Mouse (Mus musculus): ENCODE measurements around the gene Mthfd1l. TPM values are rescaled to one million over a fixed set of nuclear protein-coding genes. Genes with fewer than 3 reads are reported as not detected.

The Mthfd1l gene
- polyA plus RNA-seq, 1 experiment from 2014 or later: 7.3 TPM

DNA sequence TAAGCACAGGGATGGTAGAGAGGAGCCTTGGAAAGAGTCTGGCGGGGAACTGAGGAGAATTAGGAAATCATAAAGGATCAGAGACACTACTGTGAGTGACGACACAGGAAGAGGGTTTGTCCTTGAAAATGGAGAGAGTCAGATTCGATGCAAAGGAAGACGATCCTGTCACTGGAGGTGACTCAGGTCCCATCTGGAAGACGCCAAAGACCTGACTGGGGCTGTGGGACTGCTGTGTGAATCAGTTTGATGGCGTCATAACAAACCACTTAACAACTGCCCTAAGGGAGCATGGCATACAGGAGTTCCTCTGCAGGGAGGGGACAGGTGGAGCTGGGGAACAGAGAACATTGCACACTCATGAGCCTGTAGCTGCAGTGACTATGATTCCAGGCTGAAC is 30.6 kb upstream of the Mthfd1l start:
- H3K4me3 ChIP-seq (ENCODE audit: low read depth, low read length): no peak overlapping the region
- no peaks in the 10 kb centered on the region for H3K9me3 ChIP-seq (replicated peaks; ENCODE audit: control insufficient read depth, low read length, poor library complexity, severe bottlenecking)
- WGBS: 77% methylated on average over 6 of the region's 6 CpGs
- no peaks in the 10 kb centered on the region for H3K36me3 ChIP-seq (ENCODE audit: control insufficient read depth, insufficient read depth, low read length)
- no peaks in the 10 kb centered on the region for H3K4me1 ChIP-seq (ENCODE audit: control insufficient read depth, insufficient read depth, low read length)
- H3K9ac ChIP-seq (ENCODE audit: low read depth, low read length): no peak overlapping the region
- H3K27ac ChIP-seq (ENCODE audit: low read length): no peak overlapping the region
- H3K27me3 ChIP-seq (ENCODE audit: control insufficient read depth, insufficient read depth, low read depth, low read length): no peaks in the 10 kb centered on the region
- no peak for ATAC-seq
- H3K4me2 ChIP-seq (ENCODE audit: low read length): no peak overlapping the region

DNA sequence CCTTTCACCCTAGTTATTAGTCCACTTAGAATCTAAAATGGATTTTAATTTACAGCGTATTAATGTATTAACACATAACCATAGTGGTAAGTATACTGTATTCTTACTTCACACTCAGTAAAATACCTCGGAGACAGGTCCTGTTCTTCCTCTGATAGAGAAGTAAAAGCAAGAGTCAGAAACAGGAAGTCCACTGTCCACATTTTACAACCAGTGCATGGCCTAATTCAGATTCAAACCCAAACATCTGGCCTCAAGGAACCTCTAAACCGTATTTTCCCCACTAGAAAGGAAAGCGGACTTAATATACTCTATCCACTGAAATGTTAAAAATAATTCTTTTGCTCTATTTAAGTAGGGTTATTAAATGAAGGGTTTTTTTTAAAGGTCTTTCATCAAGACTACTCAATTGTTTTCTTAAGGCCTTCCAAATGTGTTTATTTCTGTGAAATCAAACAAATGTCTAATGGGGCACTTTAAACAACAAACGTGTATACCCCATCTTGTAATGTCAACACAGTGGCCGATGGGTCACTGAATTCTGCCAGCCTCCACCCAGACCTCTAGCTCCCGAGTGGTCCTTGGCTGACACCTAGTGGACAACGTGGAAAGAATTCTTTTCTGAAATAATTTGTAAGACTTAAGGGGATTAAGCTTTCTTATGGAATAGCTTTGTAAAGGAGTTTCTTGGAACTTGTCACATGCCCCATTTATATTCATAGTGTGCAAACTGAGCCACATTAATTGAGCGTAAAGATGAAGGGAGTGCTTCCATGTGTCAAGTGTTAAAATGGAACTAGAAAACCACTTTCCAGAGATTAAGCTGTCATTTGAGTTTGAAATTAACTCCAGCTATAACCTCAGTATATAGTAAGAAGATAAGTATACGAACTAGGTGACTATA is 29.2 kb upstream of the Mthfd1l start:
- peak; percentile 82 for ATAC-seq
- Histone ChIP-seq H3K4me2 (ENCODE audit: low read length) (no peak overlapping the region), H3K27ac (ENCODE audit: low read length) (no peak overlapping the region), H3K9me3 (replicated peaks; ENCODE audit: control insufficient read depth, low read length, poor library complexity, severe bottlenecking) (no peaks in the 10 kb centered on the region), H3K27me3 (ENCODE audit: control insufficient read depth, insufficient read depth, low read depth, low read length) (no peaks in the 10 kb centered on the region), H3K4me3 (ENCODE audit: low read depth, low read length) (no peak overlapping the region), H3K9ac (ENCODE audit: low read depth, low read length) (no peak overlapping the region), H3K4me1 (ENCODE audit: control insufficient read depth, insufficient read depth, low read length) (no peaks in the 10 kb centered on the region), H3K36me3 (ENCODE audit: control insufficient read depth, insufficient read depth, low read length) (no peaks in the 10 kb centered on the region)
- WGBS: 30% methylated on average over 10 of the region's 10 CpGs

DNA sequence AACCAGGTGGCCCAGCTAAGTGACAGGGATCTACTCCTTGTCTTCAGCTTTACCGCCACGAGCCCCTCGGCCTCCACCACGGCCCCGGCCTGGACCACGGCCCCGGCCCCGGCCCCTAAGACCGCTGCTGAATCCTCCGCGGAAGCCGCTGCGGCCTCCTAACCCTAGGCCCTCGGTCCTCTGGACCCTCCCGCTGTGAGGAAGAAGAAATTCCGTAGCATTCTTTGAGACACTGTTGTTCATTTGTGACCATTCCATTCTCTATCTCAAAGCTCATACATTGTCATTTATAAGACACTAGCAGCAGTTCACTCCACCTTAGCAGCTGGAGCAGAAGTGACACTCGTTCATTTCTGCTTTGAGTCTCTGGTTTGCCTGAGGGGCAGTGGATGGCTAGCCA is 26.0 kb upstream of the Mthfd1l start:
- Histone ChIP-seq H3K4me3 (ENCODE audit: low read depth, low read length) (no peak overlapping the region), H3K27ac (ENCODE audit: low read length) (no peak overlapping the region), H3K4me2 (ENCODE audit: low read length) (no peak overlapping the region), H3K27me3 (ENCODE audit: control insufficient read depth, insufficient read depth, low read depth, low read length) (no peaks in the 10 kb centered on the region), H3K36me3 (ENCODE audit: control insufficient read depth, insufficient read depth, low read length) (no peaks in the 10 kb centered on the region), H3K9ac (ENCODE audit: low read depth, low read length) (no peak overlapping the region), H3K9me3 (replicated peaks; ENCODE audit: control insufficient read depth, low read length, poor library complexity, severe bottlenecking) (no peaks in the 10 kb centered on the region), H3K4me1 (ENCODE audit: control insufficient read depth, insufficient read depth, low read length) (no peaks in the 10 kb centered on the region)
- ATAC-seq: no peak
- WGBS: 95% methylated on average over 17 of the region's 17 CpGs

DNA sequence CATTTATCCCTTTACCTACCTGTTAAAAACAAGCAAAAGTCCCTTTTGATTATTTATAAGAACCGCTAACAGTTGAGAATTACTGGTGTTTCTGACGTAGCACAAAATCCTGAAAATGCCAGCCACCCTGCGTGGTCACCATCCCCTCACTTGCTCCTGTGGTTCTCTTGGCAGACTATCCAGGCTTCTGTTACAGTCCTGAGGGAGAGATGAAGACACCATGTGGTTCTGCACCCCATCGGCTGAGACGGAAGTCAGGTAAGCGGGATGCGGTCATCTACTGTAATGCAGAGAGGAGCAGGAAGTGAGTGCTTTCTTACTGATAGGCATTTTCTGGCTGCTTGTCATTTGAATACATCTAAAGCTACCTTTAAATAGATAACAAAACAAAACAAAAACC is 25.6 kb upstream of the Mthfd1l start:
- 95% methylated on average over 7 of the region's 7 CpGs for WGBS

DNA sequence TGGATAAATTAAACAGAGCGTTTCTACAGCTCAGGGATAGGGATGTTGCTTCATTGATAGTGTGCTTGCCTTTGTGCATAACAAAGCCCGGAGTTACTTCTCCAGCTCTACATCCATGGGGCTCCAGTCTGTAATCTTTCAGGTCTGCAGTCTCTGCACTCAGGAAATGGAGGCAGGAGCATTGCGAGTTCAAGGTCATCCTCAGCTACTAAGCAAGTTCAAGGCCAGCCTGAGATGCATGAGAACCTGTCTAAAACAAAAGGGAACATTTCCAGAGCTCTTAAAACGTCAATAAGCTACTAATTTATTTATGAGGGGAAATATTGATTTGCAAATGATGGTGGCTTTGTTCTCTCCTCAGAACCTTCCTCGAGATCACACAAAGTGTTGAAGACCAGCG is 23.6 kb upstream of the Mthfd1l start:
- Histone ChIP-seq H3K4me2 (ENCODE audit: low read length) (no peak overlapping the region), H3K27ac (ENCODE audit: low read length) (no peak overlapping the region), H3K9me3 (replicated peaks; ENCODE audit: control insufficient read depth, low read length, poor library complexity, severe bottlenecking) (no peaks in the 10 kb centered on the region), H3K27me3 (ENCODE audit: control insufficient read depth, insufficient read depth, low read depth, low read length) (no peaks in the 10 kb centered on the region), H3K4me3 (ENCODE audit: low read depth, low read length) (no peak overlapping the region), H3K4me1 (ENCODE audit: control insufficient read depth, insufficient read depth, low read length) (no peaks in the 10 kb centered on the region), H3K36me3 (ENCODE audit: control insufficient read depth, insufficient read depth, low read length) (no peaks in the 10 kb centered on the region), H3K9ac (ENCODE audit: low read depth, low read length) (no peak overlapping the region)
- ATAC-seq: no peak
- 90% methylated on average over 6 of the region's 6 CpGs for WGBS

More for the DNA sequence above, 25.6 kb upstream of the Mthfd1l start:
- Histone ChIP-seq H3K4me3 (ENCODE audit: low read depth, low read length) (no peak overlapping the region), H3K36me3 (ENCODE audit: control insufficient read depth, insufficient read depth, low read length) (no peaks in the 10 kb centered on the region), H3K27me3 (ENCODE audit: control insufficient read depth, insufficient read depth, low read depth, low read length) (no peaks in the 10 kb centered on the region), H3K27ac (ENCODE audit: low read length) (no peak overlapping the region), H3K4me1 (ENCODE audit: control insufficient read depth, insufficient read depth, low read length) (no peaks in the 10 kb centered on the region), H3K4me2 (ENCODE audit: low read length) (no peak overlapping the region), H3K9me3 (replicated peaks; ENCODE audit: control insufficient read depth, low read length, poor library complexity, severe bottlenecking) (no peaks in the 10 kb centered on the region), H3K9ac (ENCODE audit: low read depth, low read length) (no peak overlapping the region)
- no peak for ATAC-seq

DNA sequence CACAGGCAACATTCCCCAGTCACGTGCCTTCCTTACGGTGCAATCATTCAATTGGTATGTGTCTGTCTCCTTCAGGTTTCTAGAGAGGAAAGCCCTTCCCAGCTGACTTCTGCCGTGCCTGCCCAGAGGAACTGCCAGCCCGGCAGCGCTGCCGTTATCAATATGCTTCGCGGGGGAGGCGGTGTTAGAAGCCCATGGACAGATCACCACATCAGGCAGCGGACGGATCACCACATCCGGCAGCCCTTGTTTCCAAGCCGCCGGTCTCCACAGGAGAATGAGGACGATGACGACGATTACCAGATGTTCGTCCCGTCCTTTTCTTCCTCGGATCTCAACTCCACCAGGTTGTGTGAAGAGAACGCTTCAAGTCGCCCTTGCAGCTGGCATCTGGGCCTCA is 16.4 kb upstream of the Mthfd1l start:
- whole genome bisulfite sequencing: 93% methylated on average over 22 of the region's 22 CpGs
- H3K4me1 ChIP-seq (ENCODE audit: control insufficient read depth, insufficient read depth, low read length): no peaks in the 10 kb centered on the region
- no peak for ATAC-seq

DNA sequence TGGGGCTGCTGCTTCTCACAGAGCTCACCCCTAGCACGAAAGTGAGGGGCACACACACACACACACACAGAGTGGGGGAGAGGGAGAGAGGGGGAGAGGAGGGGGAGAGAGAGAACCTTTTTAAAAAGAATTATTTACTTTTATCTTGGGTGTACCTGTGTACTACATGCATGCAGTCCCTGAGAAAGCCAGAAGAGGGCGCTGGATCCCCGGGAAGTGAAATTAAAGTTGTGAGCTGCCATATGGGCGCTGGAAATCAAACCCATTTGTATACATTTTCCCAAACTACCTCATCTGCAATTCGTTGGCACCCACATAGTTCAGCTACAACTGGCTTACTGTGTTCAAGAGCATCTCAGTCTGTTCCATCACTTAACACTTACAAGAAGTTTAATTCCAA is 14.3 kb upstream of the Mthfd1l start:
- Histone ChIP-seq H3K9ac (ENCODE audit: low read depth, low read length) (no peak overlapping the region), H3K27me3 (ENCODE audit: control insufficient read depth, insufficient read depth, low read depth, low read length) (no peaks in the 10 kb centered on the region), H3K27ac (ENCODE audit: low read length) (no peak overlapping the region), H3K4me1 (ENCODE audit: control insufficient read depth, insufficient read depth, low read length) (no peaks in the 10 kb centered on the region), H3K4me3 (ENCODE audit: low read depth, low read length) (no peak overlapping the region), H3K9me3 (replicated peaks; ENCODE audit: control insufficient read depth, low read length, poor library complexity, severe bottlenecking) (no peaks in the 10 kb centered on the region), H3K36me3 (ENCODE audit: control insufficient read depth, insufficient read depth, low read length) (no peaks in the 10 kb centered on the region), H3K4me2 (ENCODE audit: low read length) (no peak overlapping the region)
- WGBS: 80% methylated on average over 5 of the region's 5 CpGs
- ATAC-seq: no peak

More for the DNA sequence above, 16.4 kb upstream of the Mthfd1l start:
- Histone ChIP-seq H3K27ac (ENCODE audit: low read length) (no peak overlapping the region), H3K9ac (ENCODE audit: low read depth, low read length) (no peak overlapping the region), H3K4me2 (ENCODE audit: low read length) (no peak overlapping the region), H3K36me3 (ENCODE audit: control insufficient read depth, insufficient read depth, low read length) (no peaks in the 10 kb centered on the region), H3K27me3 (ENCODE audit: control insufficient read depth, insufficient read depth, low read depth, low read length) (no peaks in the 10 kb centered on the region), H3K4me3 (ENCODE audit: low read depth, low read length) (no peak overlapping the region), H3K9me3 (replicated peaks; ENCODE audit: control insufficient read depth, low read length, poor library complexity, severe bottlenecking) (no peaks in the 10 kb centered on the region)

DNA sequence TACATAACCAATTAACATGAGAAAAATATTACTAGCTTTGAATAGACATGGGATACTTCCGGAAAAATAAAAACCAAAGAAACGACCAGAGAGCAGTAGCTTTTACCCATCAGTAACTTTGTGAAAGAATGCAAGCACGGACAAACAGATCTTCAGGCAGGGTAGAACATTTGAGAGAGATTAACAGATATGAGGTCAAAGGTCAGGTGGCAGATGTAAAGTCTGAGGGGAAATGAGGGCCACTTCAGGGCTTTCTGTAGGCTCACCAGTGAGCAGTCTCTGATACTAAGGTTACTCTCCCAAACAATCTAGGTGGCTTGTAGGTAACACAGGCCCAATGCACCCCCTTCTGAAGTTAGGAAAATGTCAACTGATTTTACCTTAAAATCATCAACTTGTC is 3.9 kb upstream of the Mthfd1l start:
- WGBS: 77% methylated on average over 3 of the region's 3 CpGs
- no peak overlapping the region for H3K9ac ChIP-seq (ENCODE audit: low read depth, low read length)
- H3K9me3 ChIP-seq (replicated peaks; ENCODE audit: control insufficient read depth, low read length, poor library complexity, severe bottlenecking): no peaks in the 10 kb centered on the region
- no peak overlapping the region for H3K4me2 ChIP-seq (ENCODE audit: low read length)
- no peaks in the 10 kb centered on the region for H3K27me3 ChIP-seq (ENCODE audit: control insufficient read depth, insufficient read depth, low read depth, low read length)
- ATAC-seq: no peak
- H3K4me3 ChIP-seq (ENCODE audit: low read depth, low read length): no peak overlapping the region
- no peaks in the 10 kb centered on the region for H3K36me3 ChIP-seq (ENCODE audit: control insufficient read depth, insufficient read depth, low read length)
- no peak overlapping the region for H3K27ac ChIP-seq (ENCODE audit: low read length)
- H3K4me1 ChIP-seq (ENCODE audit: control insufficient read depth, insufficient read depth, low read length): peaks cover 7% of the 10 kb centered on the region

DNA sequence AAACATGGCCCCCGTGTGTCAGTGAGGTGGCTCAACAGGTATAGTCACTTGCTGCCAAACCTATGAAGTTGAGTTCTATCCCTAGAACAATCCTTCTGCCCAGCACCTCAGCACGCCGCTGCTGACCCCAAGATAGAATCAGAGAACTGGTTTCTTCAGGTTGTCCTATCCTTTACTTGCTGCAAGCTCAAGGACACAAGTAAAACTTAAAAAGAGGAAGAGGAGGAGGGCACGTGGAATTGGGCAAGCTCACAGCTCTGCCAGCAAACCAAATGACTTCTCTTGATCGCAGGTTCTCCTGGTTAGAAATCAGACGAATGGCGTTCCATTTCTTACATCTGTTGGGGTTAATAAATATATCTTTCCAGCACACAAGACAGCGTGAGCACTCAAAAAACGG is 681 bp upstream of the Mthfd1l start:
- ATAC-seq: no peak
- no peak overlapping the region for H3K4me2 ChIP-seq (ENCODE audit: low read length)
- H3K27ac ChIP-seq (ENCODE audit: low read length): no peak overlapping the region
- H3K4me1 ChIP-seq (ENCODE audit: control insufficient read depth, insufficient read depth, low read length): peaks cover 7% of the 10 kb centered on the region
- WGBS: 92% methylated on average over 9 of the region's 9 CpGs
- no peaks in the 10 kb centered on the region for H3K36me3 ChIP-seq (ENCODE audit: control insufficient read depth, insufficient read depth, low read length)
- H3K9ac ChIP-seq (ENCODE audit: low read depth, low read length): no peak overlapping the region
- no peak overlapping the region for H3K4me3 ChIP-seq (ENCODE audit: low read depth, low read length)
- H3K27me3 ChIP-seq (ENCODE audit: control insufficient read depth, insufficient read depth, low read depth, low read length): no peaks in the 10 kb centered on the region
- no peaks in the 10 kb centered on the region for H3K9me3 ChIP-seq (replicated peaks; ENCODE audit: control insufficient read depth, low read length, poor library complexity, severe bottlenecking)

All from midbrain, embryonic 16.5 days (tissue).